Mouse (Mus musculus) stomach, embryonic 15.5 days (tissue): ENCODE measurements around the gene Morn3. TPM values are rescaled to one million over a fixed set of nuclear protein-coding genes. Genes with fewer than 3 reads are reported as not detected.

Experiments
- ATAC-seq: fragments of 200-750 bp; cut with Nextera tagmentation; 2 replicates; pipeline ENCODE4 v1.8.0; 2017; ENCODE audit warnings: low read depth, moderate number of reproducible peaks, moderate TSS enrichment; ENCODE audit not compliant: insufficient read depth, low FRiP score
- H3K27ac ChIP-seq: fragments of 300-500 bp; sonication (generic); 2 replicates; pipeline ENCODE4 v1.5.1; 2015; ENCODE audit warnings: mild to moderate bottlenecking, inconsistent platforms
- H3K27me3 ChIP-seq: fragments of 300-500 bp; sonication (generic); replicated peaks from 2 replicates; pipeline ENCODE4 v1.6.1; 2015; ENCODE audit warnings: inconsistent platforms
- H3K36me3 ChIP-seq: fragments of 300-500 bp; sonication (generic); 2 replicates; pipeline ENCODE4 v1.6.1; 2015; ENCODE audit warnings: inconsistent platforms
- H3K4me1 ChIP-seq: fragments of 300-500 bp; sonication (generic); 2 replicates; pipeline ENCODE4 v1.6.1; 2015; ENCODE audit warnings: inconsistent platforms
- H3K4me2 ChIP-seq: fragments of 300-500 bp; sonication (generic); 2 replicates; pipeline ENCODE4 v1.6.1; 2015; ENCODE audit warnings: mild to moderate bottlenecking, inconsistent platforms
- H3K4me3 ChIP-seq: fragments of 300-500 bp; sonication (generic); replicated peaks from 2 replicates; pipeline ENCODE4 v1.5.1; 2015; ENCODE audit warnings: inconsistent platforms
- H3K9ac ChIP-seq: fragments of 300-500 bp; sonication (generic); 2 replicates; pipeline ENCODE4 v1.6.1; 2015; ENCODE audit warnings: inconsistent platforms
- H3K9me3 ChIP-seq: fragments of 300-500 bp; sonication (generic); 2 replicates; pipeline ENCODE4 v1.6.1; 2016; ENCODE audit warnings: inconsistent platforms
- WGBS: fragments of 180-500 bp; shearing (Covaris S2); methylation state at CpG from one replicate; pipeline ENCODE4 v1.1.7; 2015; 5-methylcytosine and 5-hydroxymethylcytosine counted together
- polyA plus RNA-seq: library from polyadenylated mRNA; unstranded; fragments of >200 nt; fragmentation: Nextera tagmentation; extraction: Ambion mirVana; gene quantifications from 2 replicates; pipeline ENCODE4 v1.2.1, GENCODE M21; 2015

Gene Morn3
- polyA plus RNA-seq, 1 experiment from 2014 or later = 0.54 TPM

- H3K36me3 ChIP-seq = no peaks in the 10 kb centered on the region
- H3K9ac ChIP-seq = no peak overlapping the region
- peak overlapping the region; percentile 69 for H3K27ac ChIP-seq
- H3K4me1 ChIP-seq = peaks cover 15% of the 10 kb centered on the region
- ATAC-seq = no peak
- peak overlapping the region; percentile 52 for H3K4me2 ChIP-seq
- 32% methylated on average over 16 of the region's 16 CpGs for WGBS
- no peaks in the 10 kb centered on the region for H3K27me3 ChIP-seq
- peak overlapping the region; percentile 45 for H3K4me3 ChIP-seq
- H3K9me3 ChIP-seq = no peaks in the 10 kb centered on the region
Observed at GRCm38 (mm10) chr5:123058251-123059102, 11.7 kb upstream of the Morn3 start.

GRCm38 (mm10) chr5:123057366-123058250, 10.8 kb upstream of the Morn3 start:
- H3K4me2 ChIP-seq = peak overlapping the region; percentile 52
- H3K9me3 ChIP-seq = no peaks in the 10 kb centered on the region
- peak overlapping the region; percentile 69; the same call in 1 of the 2 replicates for H3K27ac ChIP-seq
- ATAC-seq = peak; percentile 97
- 7% methylated on average over 48 of the region's 48 CpGs for WGBS
- no peaks in the 10 kb centered on the region for H3K36me3 ChIP-seq
- H3K9ac ChIP-seq = no peak overlapping the region
- H3K4me1 ChIP-seq = peaks cover 15% of the 10 kb centered on the region
- H3K4me3 ChIP-seq = peak overlapping the region; percentile 45
- H3K27me3 ChIP-seq = no peaks in the 10 kb centered on the region

GRCm38 (mm10) chr5:123051736-123052135, 4.9 kb upstream of the Morn3 start:
- Histone ChIP-seq H3K4me1 (peaks cover 8% of the 10 kb centered on the region), H3K9me3 (no peaks in the 10 kb centered on the region), H3K4me2 (no peak overlapping the region), H3K36me3 (no peaks in the 10 kb centered on the region), H3K27ac (no peak overlapping the region), H3K9ac (no peak overlapping the region), H3K4me3 (no peak overlapping the region), H3K27me3 (no peaks in the 10 kb centered on the region)
- no peak for ATAC-seq
- 84% methylated on average over 5 of the region's 5 CpGs for WGBS

GRCm38 (mm10) chr5:123050918-123051317, 4.1 kb upstream of the Morn3 start:
- Histone ChIP-seq H3K27ac (no peak overlapping the region), H3K27me3 (no peaks in the 10 kb centered on the region), H3K9ac (no peak overlapping the region), H3K4me2 (no peak overlapping the region), H3K9me3 (no peaks in the 10 kb centered on the region), H3K36me3 (no peaks in the 10 kb centered on the region), H3K4me1 (peaks cover 8% of the 10 kb centered on the region), H3K4me3 (no peak overlapping the region)
- WGBS = 81% methylated on average over 9 of the region's 9 CpGs
- ATAC-seq = no peak

DNA sequence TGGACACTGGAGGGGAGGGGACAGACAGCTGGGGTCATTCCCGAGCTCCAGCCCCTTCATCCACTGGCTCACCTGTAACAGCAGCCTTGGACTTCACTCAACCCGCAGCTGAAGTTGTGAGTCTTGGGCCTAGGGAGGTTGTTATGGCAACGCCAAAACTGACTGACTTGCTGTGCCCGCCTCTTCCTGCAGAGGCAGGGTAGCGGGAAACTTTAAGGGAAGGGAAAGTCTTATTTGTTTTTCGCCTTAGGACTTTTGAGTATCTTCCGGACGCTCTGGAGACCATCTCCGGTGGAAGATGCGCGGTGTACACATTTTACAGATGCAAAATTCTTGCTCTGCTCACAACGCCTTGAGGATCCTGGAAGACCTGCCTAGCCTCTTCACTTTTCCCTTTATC, 2.5 kb upstream of the Morn3 start:
- Histone ChIP-seq H3K27me3 (no peaks in the 10 kb centered on the region), H3K4me2 (peak overlapping the region; percentile 48), H3K9ac (no peak overlapping the region), H3K4me3 (peak overlapping the region; percentile 14; the same call in 1 of the 2 replicates), H3K36me3 (no peaks in the 10 kb centered on the region), H3K9me3 (no peaks in the 10 kb centered on the region), H3K27ac (no peak overlapping the region), H3K4me1 (peaks cover 8% of the 10 kb centered on the region)
- WGBS = 5% methylated on average over 12 of the region's 12 CpGs
- no peak for ATAC-seq

DNA sequence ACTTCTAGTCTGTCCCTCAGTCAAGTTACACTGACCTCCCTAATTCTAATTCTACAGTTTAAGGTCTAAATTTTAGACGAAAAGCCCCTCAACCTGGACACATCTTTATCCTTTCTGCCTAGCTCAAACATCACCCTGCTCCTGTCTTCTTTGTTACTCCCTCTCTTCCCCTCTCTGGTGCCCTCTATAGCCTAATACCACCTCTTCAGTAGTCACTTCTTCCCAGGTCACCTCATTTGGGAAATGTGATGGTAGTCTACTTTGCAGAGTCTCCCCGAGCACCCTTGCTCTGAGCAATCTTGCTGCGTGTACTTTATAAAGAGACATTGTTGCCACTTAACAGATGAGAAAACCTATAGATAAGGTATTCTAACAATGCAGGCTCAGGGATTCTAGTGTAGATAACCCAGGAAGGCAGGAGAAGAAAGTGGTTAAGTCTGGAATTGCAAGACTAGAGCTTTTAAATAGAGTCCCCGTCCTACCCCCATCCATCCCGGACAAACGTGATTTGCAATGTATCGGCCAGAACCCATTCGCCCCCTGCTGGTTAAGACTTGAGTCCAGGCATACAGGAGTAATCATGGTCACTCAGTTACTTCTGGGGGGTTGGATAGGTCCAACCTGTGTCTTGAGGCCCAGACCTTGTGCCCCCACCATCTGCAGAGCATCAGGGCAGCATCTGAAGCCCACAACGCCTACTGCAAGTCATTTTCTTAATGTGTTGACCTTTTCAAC, 1.1 kb downstream of the Morn3 start:
- peak; percentile 63; the same call in 1 of the 2 replicates for ATAC-seq
- Histone ChIP-seq H3K27ac (no peak overlapping the region), H3K9ac (no peak overlapping the region), H3K4me1 (peaks cover 8% of the 10 kb centered on the region), H3K36me3 (no peaks in the 10 kb centered on the region), H3K4me2 (no peak overlapping the region), H3K27me3 (no peaks in the 10 kb centered on the region), H3K4me3 (no peak overlapping the region), H3K9me3 (no peaks in the 10 kb centered on the region)
- 23% methylated on average over 9 of the region's 9 CpGs for WGBS

GRCm38 (mm10) chr5:123043856-123044255, 3.0 kb downstream of the Morn3 start:
- no peak overlapping the region for H3K4me3 ChIP-seq
- ATAC-seq = no peak
- no peak overlapping the region for H3K27ac ChIP-seq
- WGBS = 25% methylated on average over 7 of the region's 7 CpGs
- H3K4me1 ChIP-seq = 0 out of 2 replicates have a peak, but pooled peaks cover under 1% of the 10 kb centered on the region
- no peaks in the 10 kb centered on the region for H3K9me3 ChIP-seq
- no peaks in the 10 kb centered on the region for H3K36me3 ChIP-seq
- no peak overlapping the region for H3K9ac ChIP-seq
- H3K4me2 ChIP-seq = no peak overlapping the region
- H3K27me3 ChIP-seq = no peaks in the 10 kb centered on the region

GRCm38 (mm10) chr5:123040796-123041195, 6.0 kb downstream of the Morn3 start:
- Histone ChIP-seq H3K27me3 (no peaks in the 10 kb centered on the region), H3K4me3 (no peak overlapping the region), H3K9me3 (no peaks in the 10 kb centered on the region), H3K9ac (no peak overlapping the region), H3K4me1 (0 out of 2 replicates have a peak, but pooled peaks cover 3% of the 10 kb centered on the region), H3K27ac (no peak overlapping the region), H3K4me2 (no peak overlapping the region), H3K36me3 (no peaks in the 10 kb centered on the region)
- ATAC-seq = no peak
- WGBS = 48% methylated on average over 7 of the region's 7 CpGs

- peak; percentile 81 for ATAC-seq
- no peak overlapping the region for H3K9ac ChIP-seq
- WGBS = 6% methylated on average over 25 of the region's 25 CpGs
Observed at GRCm38 (mm10) chr5:123039120-123039752, 7.6 kb downstream of the Morn3 start.

GRCm38 (mm10) chr5:123038115-123038514, 8.7 kb downstream of the Morn3 start:
- WGBS = 88% methylated on average over 5 of the region's 5 CpGs

More at GRCm38 (mm10) chr5:123039120-123039752, 7.6 kb downstream of the Morn3 start:
- Histone ChIP-seq H3K27ac (no peak overlapping the region), H3K27me3 (no peaks in the 10 kb centered on the region), H3K36me3 (no peaks in the 10 kb centered on the region), H3K9me3 (no peaks in the 10 kb centered on the region), H3K4me2 (peak overlapping the region; percentile 64), H3K4me3 (peak overlapping the region; percentile 35), H3K4me1 (0 out of 2 replicates have a peak, but pooled peaks cover 3% of the 10 kb centered on the region)

GRCm38 (mm10) chr5:123035564-123035963, 11.3 kb downstream of the Morn3 start:
- no peak overlapping the region for H3K4me3 ChIP-seq
- 0 out of 2 replicates have a peak, but pooled peaks cover 3% of the 10 kb centered on the region for H3K4me1 ChIP-seq
- H3K9ac ChIP-seq = no peak overlapping the region
- no peaks in the 10 kb centered on the region for H3K27me3 ChIP-seq
- H3K9me3 ChIP-seq = no peaks in the 10 kb centered on the region
- H3K36me3 ChIP-seq = peaks cover 8% of the 10 kb centered on the region; the same call in 1 of the 2 replicates
- H3K27ac ChIP-seq = 0 out of 2 replicates have a peak overlapping the region, but pooled peaks have one; percentile 16
- peak; percentile 47; the same call in 1 of the 2 replicates for ATAC-seq
- no peak overlapping the region for H3K4me2 ChIP-seq
- WGBS = 27% methylated on average over 6 of the region's 6 CpGs

More at GRCm38 (mm10) chr5:123038115-123038514, 8.7 kb downstream of the Morn3 start:
- H3K27ac ChIP-seq = no peak overlapping the region
- H3K9ac ChIP-seq = no peak overlapping the region
- no peak for ATAC-seq
- no peaks in the 10 kb centered on the region for H3K36me3 ChIP-seq
- no peaks in the 10 kb centered on the region for H3K9me3 ChIP-seq
- H3K4me3 ChIP-seq = no peak overlapping the region
- no peak overlapping the region for H3K4me2 ChIP-seq
- H3K4me1 ChIP-seq = 0 out of 2 replicates have a peak, but pooled peaks cover 3% of the 10 kb centered on the region
- H3K27me3 ChIP-seq = no peaks in the 10 kb centered on the region
